Mouse (Mus musculus): ENCODE data around the gene March9. TPM values are rescaled to one million over a fixed set of nuclear protein-coding genes. Genes with fewer than 3 reads are reported as not detected.

March9 gene
- total and polyA plus RNA-seq, 2 experiments: 0.09 to 0.44 TPM

- Histone ChIP-seq H3K36me3 (ENCODE audit: control insufficient read depth, insufficient read depth, low read length) (no peaks in the 10 kb centered on the region), H3K27me3 (ENCODE audit: control insufficient read depth, insufficient read depth, low read length) (peaks cover 20% of the 10 kb centered on the region), H3K4me3 (ENCODE audit: insufficient read depth, low read depth, low read length) (no peak overlapping the region), H3K4me1 (ENCODE audit: control insufficient read depth, insufficient read depth, low read length) (no peaks in the 10 kb centered on the region; the same call in 1 of the 2 replicates), H3K27ac (replicated peaks; ENCODE audit: insufficient read depth, low read depth, low read length) (no peak overlapping the region), H3K79me2 (ENCODE audit: control insufficient read depth, insufficient read depth, low read length) (no peaks in the 10 kb centered on the region), H3K9ac (ENCODE audit: low read depth, low read length) (no peak overlapping the region)
- no peak for DNase-seq (ENCODE audit: extremely low read depth, low read depth, low spot score)
- 13% methylated on average over 10 of the region's 10 CpGs for WGBS
- TF ChIP-seq POLR2A (IDR thresholded peaks at IDR 0.05; ENCODE audit: extremely low read depth, insufficient read depth, low read length): no peak
- no peak for TF ChIP-seq CTCF (IDR thresholded peaks at IDR 0.05; ENCODE audit: low read depth, low read length)
Measured at GRCm38 (mm10) chr10:127050119-127050474, 9.9 kb downstream of the March9 start.

- Histone ChIP-seq H3K36me3 (ENCODE audit: control insufficient read depth, insufficient read depth, low read length) (no peaks in the 10 kb centered on the region), H3K4me3 (ENCODE audit: insufficient read depth, low read depth, low read length) (no peak overlapping the region), H3K79me2 (ENCODE audit: control insufficient read depth, insufficient read depth, low read length) (no peaks in the 10 kb centered on the region), H3K27me3 (ENCODE audit: control insufficient read depth, insufficient read depth, low read length) (peaks cover 20% of the 10 kb centered on the region), H3K4me1 (ENCODE audit: control insufficient read depth, insufficient read depth, low read length) (no peaks in the 10 kb centered on the region; the same call in 1 of the 2 replicates), H3K9ac (ENCODE audit: low read depth, low read length) (no peak overlapping the region), H3K27ac (replicated peaks; ENCODE audit: insufficient read depth, low read depth, low read length) (no peak overlapping the region)
- TF ChIP-seq POLR2A (IDR thresholded peaks at IDR 0.05; ENCODE audit: extremely low read depth, insufficient read depth, low read length) (no peak), CTCF (IDR thresholded peaks at IDR 0.05; ENCODE audit: low read depth, low read length) (peak; percentile 34; the same call in 1 of the 2 replicates)
- DNase-seq (ENCODE audit: extremely low read depth, low read depth, low spot score): no peak
- WGBS: 3% methylated on average over 29 of the region's 29 CpGs
Measured at GRCm38 (mm10) chr10:127049395-127050118, 10.4 kb downstream of the March9 start.

- TF ChIP-seq CTCF (IDR thresholded peaks at IDR 0.05; ENCODE audit: low read depth, low read length) (no peak), POLR2A (IDR thresholded peaks at IDR 0.05; ENCODE audit: extremely low read depth, insufficient read depth, low read length) (no peak)
- H3K27me3 ChIP-seq (ENCODE audit: control insufficient read depth, insufficient read depth, low read length): peaks cover 20% of the 10 kb centered on the region
- DNase-seq (ENCODE audit: extremely low read depth, low read depth, low spot score): no peak
- no peaks in the 10 kb centered on the region; the same call in 1 of the 2 replicates for H3K4me1 ChIP-seq (ENCODE audit: control insufficient read depth, insufficient read depth, low read length)
- H3K9ac ChIP-seq (ENCODE audit: low read depth, low read length): no peak overlapping the region
- WGBS: 6% methylated on average over 35 of the region's 35 CpGs
- H3K79me2 ChIP-seq (ENCODE audit: control insufficient read depth, insufficient read depth, low read length): no peaks in the 10 kb centered on the region
- no peaks in the 10 kb centered on the region for H3K36me3 ChIP-seq (ENCODE audit: control insufficient read depth, insufficient read depth, low read length)
- no peak overlapping the region for H3K27ac ChIP-seq (replicated peaks; ENCODE audit: insufficient read depth, low read depth, low read length)
- no peak overlapping the region for H3K4me3 ChIP-seq (ENCODE audit: insufficient read depth, low read depth, low read length)
Measured at GRCm38 (mm10) chr10:127048608-127049394, 11.2 kb downstream of the March9 start.

GRCm38 (mm10) chr10:127047954-127048353 is 12.0 kb downstream of the March9 start, which contains the start of gene Cyp27b1:
Gene Cyp27b1, plus strand, starts transcription at chr10:127048250.
- Histone ChIP-seq H3K4me1 (ENCODE audit: control insufficient read depth, insufficient read depth, low read length) (no peaks in the 10 kb centered on the region; the same call in 1 of the 2 replicates), H3K27me3 (ENCODE audit: control insufficient read depth, insufficient read depth, low read length) (peaks cover 20% of the 10 kb centered on the region), H3K9ac (ENCODE audit: low read depth, low read length) (no peak within 1 kb of the TSS), H3K27ac (replicated peaks; ENCODE audit: insufficient read depth, low read depth, low read length) (no peak within 1 kb of the TSS), H3K36me3 (ENCODE audit: control insufficient read depth, insufficient read depth, low read length) (no peaks in the 10 kb centered on the region), H3K79me2 (ENCODE audit: control insufficient read depth, insufficient read depth, low read length) (no peaks in the 10 kb centered on the region), H3K4me3 (ENCODE audit: insufficient read depth, low read depth, low read length) (no peak within 1 kb of the TSS)
- DNase-seq (ENCODE audit: extremely low read depth, low read depth, low spot score): no peak
- 38% methylated on average over 5 of the region's 5 CpGs for WGBS
- TF ChIP-seq POLR2A (IDR thresholded peaks at IDR 0.05; ENCODE audit: extremely low read depth, insufficient read depth, low read length): no peak
- no peak for TF ChIP-seq CTCF (IDR thresholded peaks at IDR 0.05; ENCODE audit: low read depth, low read length)

- 93% methylated on average over 6 of the region's 6 CpGs for WGBS
- DNase-seq (ENCODE audit: extremely low read depth, low read depth, low spot score): no peak
- H3K27me3 ChIP-seq (ENCODE audit: control insufficient read depth, insufficient read depth, low read length): peaks cover 4% of the 10 kb centered on the region; the same call in 1 of the 2 replicates
- H3K27ac ChIP-seq (replicated peaks; ENCODE audit: insufficient read depth, low read depth, low read length): no peak overlapping the region
- H3K36me3 ChIP-seq (ENCODE audit: control insufficient read depth, insufficient read depth, low read length): no peaks in the 10 kb centered on the region
- H3K4me1 ChIP-seq (ENCODE audit: control insufficient read depth, insufficient read depth, low read length): peaks cover 5% of the 10 kb centered on the region; the same call in 1 of the 2 replicates
- TF ChIP-seq CTCF (IDR thresholded peaks at IDR 0.05; ENCODE audit: low read depth, low read length) (no peak), POLR2A (IDR thresholded peaks at IDR 0.05; ENCODE audit: extremely low read depth, insufficient read depth, low read length) (no peak)
- no peaks in the 10 kb centered on the region for H3K79me2 ChIP-seq (ENCODE audit: control insufficient read depth, insufficient read depth, low read length)
- H3K4me3 ChIP-seq (ENCODE audit: insufficient read depth, low read depth, low read length): no peak overlapping the region
- H3K9ac ChIP-seq (ENCODE audit: low read depth, low read length): no peak overlapping the region
Measured at GRCm38 (mm10) chr10:127043187-127043586, 16.8 kb downstream of the March9 start.

Data from liver, adult 2 months (tissue).